Mouse (Mus musculus) olfactory bulb, adult 2 months (tissue): ENCODE measurements around the gene Xxylt1.

ENCODE experiments used
- CTCF ChIP-seq: fragments of 200-500 bp; IDR thresholded peaks from 2 replicates; pipeline ENCODE4 v1.5.1; 2012; ENCODE audit warnings: low read depth, mild to moderate bottlenecking, low read length, moderate library complexity; ENCODE audit not compliant: insufficient read depth
- POLR2A ChIP-seq: fragments of 200-500 bp; IDR thresholded peaks from 2 replicates; pipeline ENCODE4 v1.6.1; 2012; ENCODE audit warnings: mild to moderate bottlenecking, low read depth, low read length, moderate library complexity; ENCODE audit not compliant: insufficient read depth

- TF ChIP-seq CTCF (no peak), POLR2A (no peak)
Measured at GRCm38 (mm10) chr16:31048194-31048593, 33.0 kb downstream of the Xxylt1 start.
